Mouse (Mus musculus): Measurements from ENCODE around the gene 4930518I15Rik.

DNA sequence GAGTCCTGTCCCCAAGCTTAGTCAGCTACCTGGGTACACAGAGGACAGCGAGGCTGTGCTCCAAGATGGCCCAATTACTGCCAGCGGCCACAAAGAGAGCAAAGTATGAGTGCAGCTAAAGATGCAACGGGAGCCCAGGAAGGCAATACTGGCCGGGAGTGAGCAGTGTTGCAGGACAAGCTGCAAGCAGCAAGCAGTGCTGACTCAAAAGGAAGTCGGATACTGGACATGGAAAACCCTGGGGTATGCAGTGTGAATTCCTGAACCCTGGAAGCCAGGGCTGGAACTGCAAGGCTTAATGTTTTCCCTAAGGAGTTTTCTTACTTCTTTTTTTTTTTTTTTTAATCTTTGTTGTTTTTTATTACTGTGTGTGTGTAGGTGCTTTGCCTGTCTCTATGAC is 46.2 kb downstream of the 4930518I15Rik start:
- TF ChIP-seq CTCF (IDR thresholded peaks at IDR 0.05; ENCODE audit: control insufficient read depth, insufficient read depth, low read length), result no peak
- no peak for TF ChIP-seq POLR2A (IDR thresholded peaks at IDR 0.05; ENCODE audit: borderline replicate concordance, control insufficient read depth, low read depth, low read length)
